Mouse (Mus musculus) G1E (cell line): Measurements from ENCODE around the gene Krtap5-4.

Experiments
- CTCF ChIP-seq: IDR thresholded peaks from 2 replicates; pipeline ENCODE4 v1.5.1; 2012; ENCODE audit warnings: low read depth, low read length, inconsistent platforms, mixed read lengths
- GATA1 ChIP-seq: IDR thresholded peaks from 2 replicates; pipeline ENCODE4 v1.6.1; 2012; ENCODE audit warnings: borderline replicate concordance, low read length, inconsistent platforms, mixed read lengths
- POLR2AphosphoS5 ChIP-seq: IDR thresholded peaks from 2 replicates; pipeline ENCODE4 v1.6.1; 2012; ENCODE audit warnings: low read depth, low read length, inconsistent platforms; ENCODE audit not compliant: insufficient replicate concordance
- TAL1 ChIP-seq: conservative IDR thresholded peaks from 2 replicates; pipeline ENCODE4 v1.6.1; 2012; ENCODE audit warnings: low read depth, low read length, inconsistent platforms, mixed read lengths

GRCm38 (mm10) chr7:142328507-142328906 is 25.2 kb downstream of the Krtap5-4 start:
- TF ChIP-seq CTCF (no peak), GATA1 (no peak), POLR2AphosphoS5 (no peak), TAL1 (no peak)
